Mouse (Mus musculus): ENCODE data around the gene Ube2b. TPM values are rescaled to one million over a fixed set of nuclear protein-coding genes. Genes with fewer than 3 reads are reported as not detected.

The Ube2b gene
- polyA plus RNA-seq, 1 experiment from 2014 or later, result 252 TPM

DNA sequence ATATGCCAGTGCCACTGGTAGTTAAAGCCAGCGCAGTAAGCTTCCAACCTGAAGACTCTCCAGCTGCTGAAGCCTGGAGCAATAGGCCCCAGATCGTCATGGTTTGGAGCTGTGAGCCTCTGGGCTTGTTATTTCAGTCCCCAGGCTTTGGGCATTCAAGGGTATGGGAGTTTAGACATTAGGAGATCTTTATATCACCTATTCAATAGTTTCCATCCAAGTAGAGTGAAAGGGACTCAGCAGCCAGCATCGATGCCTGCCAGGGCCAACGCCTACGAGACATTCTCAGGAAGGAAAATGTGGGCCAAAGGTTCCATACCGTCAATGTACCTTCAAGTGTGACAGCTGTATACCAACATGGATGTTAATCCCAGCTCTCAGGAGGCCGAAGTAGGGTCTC lies 38.3 kb downstream of the Ube2b start:
- Histone ChIP-seq H3K27me3 (no peaks in the 10 kb centered on the region), H3K27ac (no peak overlapping the region), H3K9me3 (no peaks in the 10 kb centered on the region), H3K9ac (no peak overlapping the region), H3K4me1 (no peaks in the 10 kb centered on the region), H3K4me3 (no peak overlapping the region), H3K4me2 (replicated peaks) (no peak overlapping the region), H3K36me3 (no peaks in the 10 kb centered on the region)
- 89% methylated on average over 7 of the region's 7 CpGs for WGBS
- ATAC-seq (ENCODE audit: low FRiP score, low read depth), result no peak

DNA sequence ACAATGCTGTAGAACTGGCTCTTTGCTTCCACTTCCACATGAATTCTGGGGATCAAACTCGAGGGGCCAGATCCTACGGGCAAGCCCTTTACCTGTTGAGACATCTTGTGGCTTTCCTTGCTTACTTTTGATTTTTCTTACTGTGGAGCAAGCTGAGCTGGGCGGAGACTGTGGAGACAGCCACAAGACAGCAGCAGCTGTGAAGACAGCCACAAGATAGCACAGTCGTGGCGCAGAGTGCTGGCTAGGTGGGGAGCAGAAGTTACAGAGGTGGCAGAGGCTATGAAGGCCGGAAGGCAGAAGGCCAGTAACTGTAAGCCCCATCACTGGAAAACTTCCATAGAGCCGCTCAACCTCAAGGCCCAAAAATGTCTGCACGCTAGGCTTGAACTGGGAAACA lies 38.8 kb downstream of the Ube2b start:
- no peak for ATAC-seq (ENCODE audit: low FRiP score, low read depth)
- WGBS, result 90% methylated on average over 8 of the region's 8 CpGs
- Histone ChIP-seq H3K27ac (no peak overlapping the region), H3K9me3 (no peaks in the 10 kb centered on the region), H3K36me3 (no peaks in the 10 kb centered on the region), H3K4me3 (no peak overlapping the region), H3K4me2 (replicated peaks) (no peak overlapping the region), H3K4me1 (no peaks in the 10 kb centered on the region), H3K9ac (no peak overlapping the region), H3K27me3 (no peaks in the 10 kb centered on the region)

DNA sequence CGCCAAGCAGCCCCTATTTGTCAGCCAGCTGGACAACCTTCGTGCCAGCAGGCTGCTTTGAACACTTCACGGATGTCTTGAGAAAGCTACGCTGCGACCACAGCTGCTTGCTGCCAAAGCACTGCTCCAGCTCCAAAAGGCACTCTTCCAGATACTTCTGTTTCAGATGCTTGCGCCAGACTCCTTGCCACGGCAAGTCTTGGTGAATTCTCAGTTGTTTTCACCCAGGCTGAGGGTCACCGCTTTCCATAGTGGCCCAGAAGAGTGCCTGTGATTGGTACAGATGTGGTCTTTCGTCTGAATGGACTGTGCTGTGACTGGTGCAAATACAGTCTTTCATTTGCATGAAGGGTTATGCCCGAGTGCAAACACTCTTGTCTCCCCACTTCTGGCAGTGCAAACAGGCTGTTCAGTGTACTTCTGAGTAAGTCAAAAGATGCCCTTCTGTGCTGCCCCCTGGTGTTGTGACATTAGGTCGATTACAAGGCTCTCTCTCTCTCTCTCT lies 39.5 kb downstream of the Ube2b start:
- Histone ChIP-seq H3K4me3 (no peak overlapping the region), H3K9me3 (no peaks in the 10 kb centered on the region), H3K9ac (no peak overlapping the region), H3K36me3 (no peaks in the 10 kb centered on the region), H3K4me1 (no peaks in the 10 kb centered on the region), H3K4me2 (replicated peaks) (no peak overlapping the region), H3K27me3 (no peaks in the 10 kb centered on the region), H3K27ac (no peak overlapping the region)
- no peak for ATAC-seq (ENCODE audit: low FRiP score, low read depth)
- 60% methylated on average over 11 of the region's 11 CpGs for WGBS

DNA sequence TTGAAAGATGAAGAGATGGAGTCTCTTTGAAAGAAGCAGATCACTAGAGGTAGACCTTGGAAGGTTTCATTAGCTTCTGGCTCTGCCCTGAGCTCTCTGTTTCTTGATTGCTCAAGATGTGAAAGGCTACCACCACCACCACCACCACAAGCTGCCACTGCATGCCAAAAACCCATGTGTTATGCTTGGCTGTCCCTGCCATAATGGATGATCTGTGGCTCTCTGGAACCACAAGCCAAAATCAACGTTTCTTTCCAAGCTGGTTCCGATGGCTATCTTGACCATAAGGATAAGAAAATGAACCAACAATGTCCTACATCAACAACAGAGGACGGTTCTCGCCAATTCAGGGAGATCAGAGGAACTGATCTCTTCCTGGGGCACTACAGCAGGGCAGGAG lies 40.5 kb downstream of the Ube2b start:
- WGBS, result 90% methylated on average over 4 of the region's 4 CpGs

DNA sequence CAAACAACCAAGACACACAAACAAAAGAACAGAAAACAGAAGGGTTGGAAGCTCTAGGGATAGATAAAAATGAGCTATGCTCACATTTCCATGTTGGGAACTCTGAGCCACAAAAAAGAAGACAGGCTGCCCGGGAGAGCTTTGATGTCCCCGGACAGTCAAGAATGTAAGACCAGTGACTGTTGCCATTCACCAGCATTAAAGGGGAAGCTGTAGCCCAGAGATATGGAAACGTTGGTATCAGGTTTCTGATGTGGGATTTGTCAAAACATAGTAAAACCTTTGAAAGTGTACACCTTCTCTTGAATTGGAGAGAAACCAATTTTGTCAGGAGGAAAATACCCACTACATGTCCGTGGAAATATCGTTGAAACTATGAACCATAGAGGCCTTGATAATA lies 41.1 kb downstream of the Ube2b start:
- H3K27me3 ChIP-seq, result no peaks in the 10 kb centered on the region
- no peaks in the 10 kb centered on the region for H3K36me3 ChIP-seq
- no peaks in the 10 kb centered on the region for H3K4me1 ChIP-seq
- H3K4me2 ChIP-seq (replicated peaks), result no peak overlapping the region
- no peaks in the 10 kb centered on the region; the same call in 1 of the 2 replicates for H3K9me3 ChIP-seq
- no peak overlapping the region for H3K9ac ChIP-seq
- ATAC-seq (ENCODE audit: low FRiP score, low read depth), result no peak
- 80% methylated on average over 5 of the region's 5 CpGs for WGBS
- H3K4me3 ChIP-seq, result no peak overlapping the region
- H3K27ac ChIP-seq, result no peak overlapping the region

More for the DNA sequence above, 40.5 kb downstream of the Ube2b start:
- Histone ChIP-seq H3K4me2 (replicated peaks) (no peak overlapping the region), H3K4me1 (no peaks in the 10 kb centered on the region), H3K9ac (no peak overlapping the region), H3K36me3 (no peaks in the 10 kb centered on the region), H3K27ac (no peak overlapping the region), H3K27me3 (no peaks in the 10 kb centered on the region), H3K9me3 (no peaks in the 10 kb centered on the region; the same call in 1 of the 2 replicates), H3K4me3 (no peak overlapping the region)
- no peak for ATAC-seq (ENCODE audit: low FRiP score, low read depth)

DNA sequence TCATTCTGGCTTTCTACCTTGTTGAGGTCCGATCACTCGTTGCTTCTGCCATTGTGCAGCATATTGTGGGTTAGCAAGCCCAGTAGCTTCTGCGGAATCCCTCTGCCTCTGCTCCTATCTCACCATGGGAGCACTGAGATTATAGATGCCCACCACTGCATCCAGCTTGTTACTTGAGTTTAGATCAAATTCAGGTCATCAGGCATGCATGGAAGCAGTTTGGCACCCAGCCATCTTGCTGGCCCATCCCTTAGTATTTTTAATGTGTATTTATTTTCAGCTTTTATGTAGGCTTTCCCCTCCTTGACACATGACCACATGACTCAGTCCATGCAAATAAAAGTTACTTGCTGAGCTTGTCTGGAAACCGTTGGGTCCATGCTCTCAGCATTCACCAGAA lies 42.8 kb downstream of the Ube2b start:
- no peaks in the 10 kb centered on the region for H3K4me1 ChIP-seq
- H3K36me3 ChIP-seq, result no peaks in the 10 kb centered on the region
- no peak overlapping the region for H3K4me2 ChIP-seq (replicated peaks)
- H3K9me3 ChIP-seq, result no peaks in the 10 kb centered on the region; the same call in 1 of the 2 replicates
- H3K27me3 ChIP-seq, result no peaks in the 10 kb centered on the region
- no peak overlapping the region for H3K27ac ChIP-seq
- WGBS, result 86% methylated on average over 4 of the region's 4 CpGs
- no peak for ATAC-seq (ENCODE audit: low FRiP score, low read depth)
- H3K9ac ChIP-seq, result no peak overlapping the region
- H3K4me3 ChIP-seq, result no peak overlapping the region

DNA sequence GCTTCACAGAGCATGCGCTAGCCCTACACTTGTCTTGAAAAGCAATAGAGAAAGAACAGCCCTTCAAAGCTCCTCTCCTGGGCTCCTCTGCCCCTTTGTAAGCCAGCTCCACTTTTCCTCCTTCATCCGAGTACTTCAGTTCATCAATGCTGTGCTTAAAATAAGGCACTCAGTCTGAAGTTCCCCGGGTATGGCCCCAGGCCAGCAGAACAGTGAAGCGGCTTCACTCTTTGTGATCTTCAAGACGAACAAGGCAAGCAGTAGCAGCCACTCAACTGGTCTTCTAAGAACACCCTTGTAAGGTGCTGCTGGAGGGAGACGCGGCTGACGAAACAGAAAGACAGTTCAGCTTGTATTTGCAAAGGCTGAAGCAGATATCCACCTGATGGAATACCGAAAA lies 44.5 kb downstream of the Ube2b start:
- H3K4me3 ChIP-seq, result no peak overlapping the region
- H3K36me3 ChIP-seq, result no peaks in the 10 kb centered on the region
- no peaks in the 10 kb centered on the region for H3K27me3 ChIP-seq
- WGBS, result 80% methylated on average over 9 of the region's 9 CpGs
- H3K4me2 ChIP-seq (replicated peaks), result no peak overlapping the region
- H3K9me3 ChIP-seq, result no peaks in the 10 kb centered on the region; the same call in 1 of the 2 replicates
- H3K27ac ChIP-seq, result no peak overlapping the region
- H3K9ac ChIP-seq, result no peak overlapping the region
- no peak for ATAC-seq (ENCODE audit: low FRiP score, low read depth)
- no peaks in the 10 kb centered on the region for H3K4me1 ChIP-seq

DNA sequence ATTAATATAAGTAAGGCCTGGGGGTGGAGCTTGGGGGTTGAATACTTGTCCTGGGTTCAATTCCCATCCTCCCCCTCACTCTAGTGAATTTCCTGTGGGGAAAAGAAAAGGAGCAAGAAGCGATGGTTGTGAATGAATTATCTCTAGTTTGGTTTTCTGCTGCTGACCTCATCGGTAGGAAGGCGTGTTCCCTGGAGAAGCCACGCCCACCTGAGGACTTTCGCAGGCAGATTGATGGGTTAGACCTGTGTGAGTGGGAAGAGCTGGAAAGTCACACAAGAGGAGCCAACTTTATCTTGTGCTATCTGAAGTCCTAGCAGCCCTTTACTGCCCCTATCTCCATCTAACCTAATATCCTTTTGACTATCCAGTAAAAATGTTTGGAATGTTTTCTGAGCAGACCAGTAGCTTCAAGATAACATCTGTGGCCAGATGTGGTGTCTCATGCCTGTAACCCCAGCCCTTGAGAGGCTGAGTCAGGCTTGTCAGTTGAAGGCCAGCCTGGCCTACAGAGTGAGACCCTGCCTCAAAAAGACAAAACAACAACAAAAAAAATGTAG lies 48.6 kb downstream of the Ube2b start:
- no peaks in the 10 kb centered on the region for H3K4me1 ChIP-seq
- WGBS, result 64% methylated on average over 5 of the region's 5 CpGs

DNA sequence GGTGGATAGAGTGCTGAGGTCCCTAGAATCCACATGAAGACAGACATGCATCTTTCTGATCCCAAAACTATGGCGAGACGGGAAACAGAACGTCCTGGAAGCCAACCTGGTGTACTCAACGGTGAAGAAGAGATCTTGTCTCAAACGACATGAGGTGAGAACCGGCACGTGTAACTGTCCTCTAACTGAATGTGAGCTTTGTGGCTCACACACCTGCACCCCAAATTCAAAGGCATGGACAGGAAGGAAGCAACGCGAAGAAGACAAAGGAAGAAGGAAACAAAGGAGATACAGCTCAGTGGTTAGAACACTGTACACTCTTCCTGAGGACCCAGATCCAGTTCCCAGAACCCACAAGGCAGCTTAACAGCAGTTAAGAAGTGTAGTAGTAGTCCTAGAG lies 50.6 kb downstream of the Ube2b start:
- Histone ChIP-seq H3K4me3 (no peak overlapping the region), H3K4me1 (peaks cover 12% of the 10 kb centered on the region), H3K9me3 (no peaks in the 10 kb centered on the region; the same call in 1 of the 2 replicates), H3K27me3 (no peaks in the 10 kb centered on the region), H3K4me2 (replicated peaks) (no peak overlapping the region), H3K36me3 (no peaks in the 10 kb centered on the region), H3K9ac (no peak overlapping the region), H3K27ac (no peak overlapping the region)
- ATAC-seq (ENCODE audit: low FRiP score, low read depth), result no peak
- 93% methylated on average over 9 of the region's 9 CpGs for WGBS

More for the DNA sequence above, 48.6 kb downstream of the Ube2b start:
- H3K27ac ChIP-seq, result no peak overlapping the region
- no peaks in the 10 kb centered on the region for H3K27me3 ChIP-seq
- no peaks in the 10 kb centered on the region for H3K36me3 ChIP-seq
- H3K4me2 ChIP-seq (replicated peaks), result no peak overlapping the region
- H3K9ac ChIP-seq, result no peak overlapping the region
- no peak overlapping the region for H3K4me3 ChIP-seq
- H3K9me3 ChIP-seq, result no peaks in the 10 kb centered on the region; the same call in 1 of the 2 replicates
- ATAC-seq (ENCODE audit: low FRiP score, low read depth), result no peak

DNA sequence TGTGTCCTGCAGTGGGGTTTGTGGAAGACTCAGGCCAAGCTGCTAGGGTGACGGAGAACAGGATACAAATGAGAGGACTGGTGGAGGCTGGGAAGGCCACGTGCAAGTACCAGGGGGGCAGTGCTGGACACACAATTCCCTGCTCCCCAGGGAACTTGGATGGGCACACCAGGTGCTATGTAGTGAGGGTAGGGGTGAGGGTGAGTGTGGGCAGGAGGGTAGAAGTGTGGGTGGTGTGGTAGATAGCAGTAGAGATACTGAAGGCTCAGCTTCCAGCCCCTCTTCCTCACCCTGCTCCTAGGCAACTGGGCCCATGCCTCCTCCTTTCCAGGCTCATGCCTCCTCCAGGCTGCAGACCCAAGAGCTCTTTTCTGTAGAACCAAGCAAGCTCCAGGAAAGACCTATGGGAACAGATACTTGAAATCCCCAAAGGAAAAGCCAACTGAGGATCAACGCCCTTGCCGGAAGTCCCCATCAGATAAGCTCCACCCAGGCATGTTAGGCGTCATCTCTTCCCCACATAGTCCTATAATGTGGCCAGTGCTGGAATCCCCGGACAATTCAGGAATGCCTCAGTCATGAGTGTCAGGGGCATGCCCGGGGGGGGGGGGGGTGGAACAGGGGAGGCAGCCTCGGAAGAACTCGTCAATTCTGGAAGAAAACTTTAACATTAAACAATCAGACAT lies 51.3 kb downstream of the Ube2b start:
- H3K9me3 ChIP-seq, result no peaks in the 10 kb centered on the region
- no peaks in the 10 kb centered on the region for H3K27me3 ChIP-seq
- 79% methylated on average over 9 of the region's 9 CpGs for WGBS

DNA sequence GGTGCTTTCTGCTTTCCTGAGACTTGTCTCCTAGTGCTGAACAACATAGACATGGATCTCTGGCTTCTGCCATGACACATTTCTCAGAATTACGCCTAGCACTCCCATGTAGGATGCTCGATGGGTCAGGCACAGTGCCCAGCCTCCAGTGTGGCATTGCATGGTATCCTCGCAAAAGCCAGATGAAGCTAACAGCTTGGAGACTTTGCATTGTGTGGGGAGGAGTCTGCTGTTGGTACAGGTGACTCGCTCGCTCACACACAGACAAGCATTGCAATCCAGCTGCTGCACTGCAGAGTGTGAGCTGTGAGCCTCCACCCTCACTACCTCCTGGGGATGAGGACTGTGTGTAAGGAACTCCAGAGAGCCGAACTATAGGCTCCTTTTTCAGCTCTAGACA lies 54.4 kb downstream of the Ube2b start:
- WGBS, result 72% methylated on average over 6 of the region's 6 CpGs
- H3K9me3 ChIP-seq, result no peaks in the 10 kb centered on the region
- H3K27me3 ChIP-seq, result no peaks in the 10 kb centered on the region
- H3K9ac ChIP-seq, result no peak overlapping the region
- H3K4me1 ChIP-seq, result peaks cover 28% of the 10 kb centered on the region
- ATAC-seq (ENCODE audit: low FRiP score, low read depth), result no peak
- H3K4me3 ChIP-seq, result no peak overlapping the region
- H3K36me3 ChIP-seq, result no peaks in the 10 kb centered on the region
- no peak overlapping the region for H3K4me2 ChIP-seq (replicated peaks)
- H3K27ac ChIP-seq, result no peak overlapping the region

More for the DNA sequence above, 51.3 kb downstream of the Ube2b start:
- no peak overlapping the region for H3K4me2 ChIP-seq (replicated peaks)
- H3K4me3 ChIP-seq, result no peak overlapping the region
- ATAC-seq (ENCODE audit: low FRiP score, low read depth), result no peak
- H3K9ac ChIP-seq, result no peak overlapping the region
- no peaks in the 10 kb centered on the region for H3K36me3 ChIP-seq
- no peak overlapping the region for H3K27ac ChIP-seq
- peaks cover 14% of the 10 kb centered on the region for H3K4me1 ChIP-seq

DNA sequence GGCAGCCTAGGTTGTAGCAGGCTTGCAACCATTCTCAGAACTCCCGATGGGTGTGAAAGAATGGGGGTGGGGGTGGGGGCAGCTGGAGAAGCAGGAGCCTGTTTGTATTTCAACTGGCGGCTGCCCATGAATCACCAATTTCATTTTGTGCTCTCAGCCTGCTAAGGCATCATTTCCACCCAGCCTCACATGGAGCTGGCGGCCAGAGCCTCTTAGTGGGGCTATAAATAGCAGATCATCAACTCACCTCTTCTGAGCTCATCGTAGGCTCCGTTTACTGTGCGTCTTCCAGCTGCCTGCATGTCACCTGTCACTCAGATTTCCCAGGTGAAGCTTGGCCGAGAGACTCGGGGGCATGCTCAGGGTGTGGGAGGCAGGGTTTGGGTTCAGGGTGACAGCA lies 55.0 kb downstream of the Ube2b start:
- H3K27ac ChIP-seq, result no peak overlapping the region
- no peak overlapping the region for H3K4me3 ChIP-seq
- no peak for ATAC-seq (ENCODE audit: low FRiP score, low read depth)
- H3K4me1 ChIP-seq, result peaks cover 29% of the 10 kb centered on the region
- H3K27me3 ChIP-seq, result no peaks in the 10 kb centered on the region
- H3K9ac ChIP-seq, result peak overlapping the region; percentile 32
- H3K9me3 ChIP-seq, result no peaks in the 10 kb centered on the region
- no peaks in the 10 kb centered on the region for H3K36me3 ChIP-seq
- WGBS, result 4% methylated on average over 8 of the region's 8 CpGs
- H3K4me2 ChIP-seq (replicated peaks), result no peak overlapping the region

DNA sequence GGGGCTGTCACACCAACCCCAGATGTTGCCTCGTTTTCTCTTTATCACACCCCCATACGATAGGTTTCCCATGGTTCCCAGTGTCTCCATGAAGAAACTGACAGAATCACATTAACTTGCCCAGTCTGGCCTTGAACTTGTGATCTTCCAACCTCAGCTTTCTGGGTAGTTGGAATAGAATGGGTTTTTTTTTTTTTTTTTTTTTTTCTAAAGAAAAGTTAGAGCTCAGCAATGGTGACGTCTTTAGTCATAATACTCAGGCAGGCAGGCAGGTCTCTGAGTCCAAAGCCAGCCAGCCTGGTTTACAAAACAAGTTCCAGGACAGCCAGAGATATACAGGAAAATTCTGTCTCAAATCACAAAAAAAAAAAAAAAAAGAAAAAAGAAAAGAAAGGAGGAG lies 56.3 kb downstream of the Ube2b start:
- no peak overlapping the region for H3K9ac ChIP-seq
- H3K9me3 ChIP-seq, result no peaks in the 10 kb centered on the region
- no peaks in the 10 kb centered on the region for H3K27me3 ChIP-seq
- WGBS, result 73% methylated on average over 3 of the region's 3 CpGs
- peaks cover 32% of the 10 kb centered on the region for H3K4me1 ChIP-seq
- ATAC-seq (ENCODE audit: low FRiP score, low read depth), result no peak
- H3K4me2 ChIP-seq (replicated peaks), result no peak overlapping the region
- H3K36me3 ChIP-seq, result no peaks in the 10 kb centered on the region
- no peak overlapping the region for H3K4me3 ChIP-seq
- no peak overlapping the region for H3K27ac ChIP-seq

Measured in limb, embryonic 13.5 days (tissue).